Mouse (Mus musculus): ENCODE measurements at regions not wholly inside any gene's neighbourhood (a gene's known extent, or its start where the extent isn't known, plus 50 kb on each side); places are given as distances from the start of the nearest gene placed in this dataset.

DNA sequence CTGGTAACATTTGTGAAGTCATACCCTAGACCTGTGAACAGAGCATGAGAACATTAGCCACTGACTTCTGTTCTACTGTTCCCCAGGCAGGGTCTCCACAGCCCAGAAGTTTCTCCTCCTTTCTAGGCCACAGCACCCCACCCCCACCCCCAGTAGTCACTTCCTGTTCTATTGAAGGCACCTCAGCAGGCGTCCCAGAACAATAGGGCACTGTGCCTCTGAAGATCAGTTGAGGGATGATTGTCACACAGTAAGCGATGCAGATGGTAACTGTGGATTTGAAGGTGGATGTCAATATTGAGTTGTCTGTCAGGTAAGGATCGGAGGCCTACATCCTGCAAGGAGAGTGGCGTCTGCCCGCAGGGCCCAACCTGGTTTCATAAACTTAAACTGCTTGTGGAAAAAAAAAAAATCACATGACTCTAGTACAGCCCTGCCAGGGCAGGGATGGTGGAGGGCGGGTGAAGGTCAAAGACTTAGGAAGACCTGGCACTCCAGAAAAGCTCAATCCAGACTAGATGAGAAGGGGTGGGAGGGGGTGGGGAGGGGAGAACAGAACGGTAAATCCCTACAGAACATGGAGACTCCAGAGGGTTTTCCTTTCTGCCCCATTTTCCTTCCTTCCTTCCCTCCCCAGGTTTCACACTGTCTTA, 103.1 kb upstream of the Rybp start:
- peak; percentile 96 for DNase-seq (ENCODE audit: low read depth, low spot score)

DNA sequence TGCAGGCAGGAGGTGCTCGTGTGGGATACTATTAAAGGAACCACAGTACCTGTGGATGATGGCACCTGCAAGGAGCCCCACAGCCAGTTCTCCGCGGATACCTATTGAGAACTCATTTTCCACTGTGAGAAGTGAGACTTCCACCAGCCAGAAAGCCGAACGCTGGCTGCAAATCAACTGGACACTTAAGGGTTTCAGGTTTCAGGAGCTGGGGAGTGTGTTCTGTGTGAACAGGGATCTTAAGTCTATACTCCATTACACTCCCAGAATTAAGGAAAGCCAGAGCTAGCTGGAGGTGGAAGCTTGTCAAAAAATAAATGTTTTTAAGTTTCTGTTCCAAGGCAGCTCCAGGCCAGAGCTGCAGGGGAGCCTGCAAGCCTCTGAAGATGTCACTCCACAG, 99.8 kb upstream of the Rybp start:
- no peak for DNase-seq (ENCODE audit: low read depth, low spot score)

DNA sequence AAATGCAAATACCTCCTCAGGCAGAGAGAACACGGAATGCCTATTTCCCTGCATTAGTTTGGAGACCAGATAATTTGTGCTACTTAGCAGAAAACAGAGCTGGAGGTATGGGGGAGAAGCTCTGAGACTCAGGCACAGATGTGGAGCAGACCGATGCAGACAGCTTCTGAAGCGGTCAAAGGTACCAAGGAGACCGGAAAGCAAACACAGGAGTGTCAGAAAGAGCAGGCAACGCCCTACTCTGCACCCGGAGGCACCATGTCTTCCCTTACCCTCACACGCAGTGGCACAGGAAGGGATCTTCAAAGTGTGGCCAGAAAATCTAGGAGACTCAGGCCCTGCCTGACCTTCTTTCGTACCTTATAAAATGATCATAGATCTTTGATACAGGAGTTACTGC, 98.4 kb upstream of the Rybp start:
- peak; percentile 83 for DNase-seq (ENCODE audit: low read depth, low spot score)

DNA sequence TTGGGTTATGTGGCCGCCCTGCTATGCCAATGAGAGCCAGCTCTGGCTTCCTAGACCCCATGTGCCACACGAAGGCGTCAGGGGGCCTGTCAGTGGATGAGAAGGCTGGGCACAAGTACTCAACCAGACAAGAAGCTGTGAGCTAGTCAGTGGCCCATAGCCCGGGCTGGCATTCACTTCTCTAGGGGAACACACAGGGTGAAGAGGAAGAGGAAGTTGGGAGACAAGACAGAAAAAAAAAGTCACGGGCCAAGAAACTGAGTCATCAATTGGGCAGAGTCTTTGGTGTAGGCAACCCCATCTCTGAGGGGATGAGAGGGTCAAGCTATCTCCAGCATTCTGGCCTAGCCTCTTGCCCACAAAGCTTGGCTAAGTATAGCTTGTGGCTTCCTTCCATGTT, 93.8 kb upstream of the Rybp start:
- DNase-seq (ENCODE audit: low read depth, low spot score), result no peak

DNA sequence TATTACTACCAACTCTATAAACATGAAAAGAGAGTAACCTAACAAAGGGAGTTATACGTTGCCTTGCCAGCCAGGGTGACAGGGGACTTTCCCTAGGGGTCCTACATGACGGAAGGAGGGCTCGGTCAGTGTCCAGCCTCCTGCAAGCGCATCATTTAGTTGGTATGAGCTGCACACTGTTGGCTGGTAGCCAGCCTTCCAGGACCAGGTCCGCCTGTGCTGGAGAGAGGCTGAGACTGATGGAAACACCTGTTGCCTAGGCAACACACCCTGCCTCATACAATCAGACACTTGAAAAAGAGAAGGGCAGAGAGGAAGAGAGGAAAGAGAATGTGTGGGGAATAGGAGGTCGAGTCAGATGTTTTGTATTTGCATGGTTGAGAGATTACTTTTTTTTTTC, 93.3 kb upstream of the Rybp start:
- DNase-seq (ENCODE audit: low read depth, low spot score), result peak; percentile 64

GRCm38 (mm10) chr6:100379792-100380191, 92.5 kb upstream of the Rybp start:
- peak; percentile 76 for DNase-seq (ENCODE audit: low read depth, low spot score)

- DNase-seq (ENCODE audit: low read depth, low spot score), result no peak
Observed at GRCm38 (mm10) chr6:100378533-100378874, 91.2 kb upstream of the Rybp start.

DNA sequence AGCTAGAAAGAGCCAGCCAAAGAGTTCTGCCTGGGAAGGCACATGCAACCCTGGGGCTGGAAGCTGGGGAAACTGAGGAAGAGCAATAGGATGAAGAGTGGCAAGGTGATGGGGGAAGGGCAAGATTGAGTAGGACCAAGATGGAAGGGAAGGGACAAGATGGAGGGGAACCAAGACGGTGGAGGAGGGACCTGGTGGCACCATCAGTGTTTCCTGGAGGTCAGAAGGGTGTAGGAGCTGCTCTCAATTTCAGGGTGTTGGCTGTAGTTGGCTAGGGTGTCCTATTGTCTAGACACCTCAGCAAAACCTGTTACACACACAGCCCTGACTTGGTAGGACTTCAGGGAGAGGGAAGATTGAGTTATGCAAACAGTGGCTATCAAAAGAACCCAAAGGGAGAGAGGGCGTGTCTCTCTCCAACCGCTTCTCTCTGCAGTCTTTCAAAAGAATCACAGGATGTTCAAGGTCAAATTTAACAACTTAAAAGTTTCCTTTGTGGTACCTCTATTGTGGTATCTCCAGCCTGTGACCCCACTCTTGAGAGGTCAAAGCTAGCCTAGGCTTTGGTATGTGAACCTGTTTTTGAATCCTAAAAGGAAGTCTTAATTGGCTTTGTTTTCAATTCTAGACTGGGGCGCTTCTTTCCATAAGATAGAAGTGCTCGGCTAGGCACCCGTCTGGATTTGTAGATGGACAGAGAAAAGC, 90.7 kb upstream of the Rybp start:
- DNase-seq (ENCODE audit: low read depth, low spot score), result peak; percentile 100

- DNase-seq (ENCODE audit: low read depth, low spot score), result peak; percentile 90
Observed at GRCm38 (mm10) chr6:100376656-100377055, 89.4 kb upstream of the Rybp start.

DNA sequence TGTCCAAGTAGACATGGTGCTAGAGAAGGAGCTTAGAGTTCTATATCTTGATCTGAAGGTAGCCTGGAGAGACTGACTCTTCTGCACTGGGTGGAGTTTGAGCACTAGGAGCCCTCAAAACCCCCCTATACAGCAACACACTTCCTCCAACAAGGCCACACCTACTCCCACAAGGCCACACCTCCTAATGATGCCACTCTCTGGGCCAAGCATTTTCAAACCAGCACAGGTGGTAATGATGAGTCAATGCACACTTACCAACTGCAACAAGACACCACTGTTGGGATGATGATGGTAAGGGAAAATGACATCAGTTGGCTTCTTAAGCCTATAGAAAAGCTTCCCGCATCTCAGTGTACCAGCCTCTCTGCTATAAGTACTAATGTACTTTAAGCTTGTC, 83.5 kb upstream of the Rybp start:
- no peak for DNase-seq (ENCODE audit: low read depth, low spot score)

DNA sequence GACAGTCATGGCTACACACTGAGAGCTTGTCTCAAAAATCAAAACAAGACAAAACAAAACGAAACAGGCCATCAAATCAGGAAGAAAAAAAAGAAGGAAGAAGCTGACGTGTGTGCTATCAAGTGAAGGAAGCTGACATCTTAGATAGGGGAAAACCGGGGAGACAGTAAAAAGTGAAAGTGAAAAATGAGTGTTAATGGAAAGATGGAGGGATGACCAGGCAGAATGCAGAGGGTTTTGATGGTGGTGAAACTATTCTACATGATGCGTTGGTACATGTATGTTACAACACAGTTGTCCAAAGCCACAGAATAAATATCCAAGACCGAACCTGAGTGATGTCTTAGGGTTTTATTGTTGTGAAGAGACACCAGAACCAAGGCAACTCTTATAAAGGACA, 83.1 kb upstream of the Rybp start:
- no peak for DNase-seq (ENCODE audit: low read depth, low spot score)

- DNase-seq (ENCODE audit: low read depth, low spot score), result no peak
Observed at GRCm38 (mm10) chr6:100366231-100366630, 78.9 kb upstream of the Rybp start.

DNA sequence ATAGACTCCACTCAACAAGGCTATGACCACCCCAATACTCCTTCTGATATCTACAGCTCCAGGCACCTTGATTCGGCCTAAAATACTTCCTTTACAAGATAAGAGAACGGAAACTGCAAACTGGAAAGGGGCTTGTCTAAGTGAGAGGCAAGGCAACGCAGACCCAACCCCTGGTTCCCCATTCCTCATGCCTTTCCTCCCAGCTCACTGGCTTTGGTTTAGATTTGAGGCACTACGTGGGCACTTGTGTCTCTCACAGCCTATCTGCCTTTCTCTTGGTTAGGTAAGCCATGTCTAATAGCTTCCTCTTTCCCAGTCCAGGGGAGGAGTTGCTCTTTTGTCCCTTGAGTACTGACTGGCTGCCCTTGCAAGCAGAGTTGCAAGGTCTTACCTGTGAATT, 78.5 kb upstream of the Rybp start:
- no peak for DNase-seq (ENCODE audit: low read depth, low spot score)

DNA sequence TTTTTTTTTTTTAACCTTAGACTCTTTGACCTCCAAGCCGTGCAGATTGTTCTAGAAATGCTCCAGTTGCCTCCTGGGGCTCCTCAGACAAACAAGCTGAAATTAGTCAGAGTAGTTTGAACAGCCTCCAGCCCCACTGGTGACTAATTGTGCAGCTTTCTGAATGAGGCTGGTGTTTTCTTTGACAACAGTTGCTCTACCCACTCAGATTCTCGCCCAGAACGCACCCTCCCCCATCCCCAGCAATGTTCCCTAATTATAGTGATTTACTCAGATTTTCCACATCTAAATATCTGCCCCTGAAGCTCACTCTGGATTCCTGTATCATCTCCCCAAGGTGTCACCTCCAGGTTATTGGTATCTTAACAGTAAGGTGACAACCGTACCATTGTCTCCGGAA, 76.4 kb upstream of the Rybp start:
- no peak for DNase-seq (ENCODE audit: low read depth, low spot score)

GRCm38 (mm10) chr6:100356617-100357399, 69.5 kb upstream of the Rybp start:
- peak; percentile 38 for DNase-seq (ENCODE audit: low read depth, low spot score)

- peak; percentile 87 for DNase-seq (ENCODE audit: low read depth, low spot score)
Observed at GRCm38 (mm10) chr6:100355858-100356257, 68.6 kb upstream of the Rybp start.

- DNase-seq (ENCODE audit: low read depth, low spot score), result no peak
Observed at GRCm38 (mm10) chr6:100347481-100347880, 60.2 kb upstream of the Rybp start.

- no peak for DNase-seq (ENCODE audit: low read depth, low spot score)
Observed at GRCm38 (mm10) chr6:100345073-100345472, 57.8 kb upstream of the Rybp start.

DNA sequence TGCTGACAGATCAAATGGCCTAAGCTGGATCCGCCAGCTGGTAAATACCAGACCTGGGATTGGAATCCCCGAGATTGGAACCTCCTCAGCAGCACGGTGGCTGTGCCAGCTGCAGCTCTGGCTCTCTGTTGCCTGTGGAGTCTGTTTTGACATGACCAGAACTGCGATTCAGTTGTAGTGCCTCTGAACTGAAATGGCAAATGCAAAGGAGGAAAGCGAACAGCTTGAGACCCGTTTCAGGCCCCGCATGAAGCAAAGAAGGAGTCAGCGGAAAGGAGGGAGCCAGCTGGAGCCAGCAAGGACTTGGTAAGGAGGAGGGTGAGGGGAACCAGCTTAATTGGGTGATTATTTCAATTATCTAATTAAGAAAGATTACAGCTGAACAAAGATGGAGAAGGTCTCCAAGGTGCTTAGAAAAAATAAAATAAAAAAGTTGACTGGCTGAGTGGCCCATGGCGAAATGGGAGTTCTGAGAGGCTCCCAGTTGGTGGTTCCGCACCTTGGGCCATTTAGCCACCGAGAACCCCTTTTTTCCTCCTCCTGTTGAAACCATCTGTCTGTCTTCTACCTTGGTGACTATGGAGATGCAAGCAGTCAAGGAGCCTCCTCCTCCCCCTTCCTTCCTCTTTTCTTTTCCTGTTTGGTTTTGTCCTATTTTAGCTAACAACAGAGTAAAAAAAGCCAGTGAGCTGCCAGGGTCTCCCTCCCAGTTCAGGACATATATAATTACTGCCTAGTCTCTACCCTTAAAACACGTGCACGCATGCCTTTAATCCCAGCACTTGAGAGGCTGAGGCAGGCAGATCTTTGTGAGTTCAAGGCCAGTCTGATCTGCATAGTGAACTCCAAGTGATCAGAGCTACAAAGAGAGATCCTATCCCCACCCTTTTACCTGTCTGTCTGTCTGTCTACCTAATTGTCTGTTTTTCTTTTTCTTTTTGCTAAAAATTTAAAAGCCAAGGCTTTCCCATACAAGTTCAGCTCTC, 54.3 kb upstream of the Rybp start:
- DNase-seq (ENCODE audit: low read depth, low spot score), result peak; percentile 79

DNA sequence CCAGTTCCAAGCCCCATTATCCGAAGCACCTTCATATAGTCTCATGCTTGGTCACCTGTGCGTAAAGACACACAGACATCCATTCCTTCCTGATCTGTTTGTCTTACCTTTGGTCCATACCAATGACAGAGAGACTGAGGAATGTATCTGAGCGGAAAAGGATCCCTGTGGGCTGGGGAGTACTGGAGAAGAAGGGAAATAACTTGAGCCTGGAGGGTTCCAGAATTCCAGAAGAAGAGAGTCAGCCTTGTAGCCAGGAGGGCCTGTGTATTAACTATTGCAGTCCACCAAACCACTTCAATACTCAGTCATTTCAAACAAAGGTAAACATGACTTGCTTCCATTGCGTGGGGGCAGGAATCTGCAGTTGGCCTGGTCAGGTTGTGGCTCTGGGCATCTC, 51.0 kb upstream of the Rybp start:
- DNase-seq (ENCODE audit: low read depth, low spot score), result no peak

Measured in ES-CJ7 (cell line).